Mouse (Mus musculus) testis, adult 2 months (tissue): ENCODE data around the gene Epn1. TPM values are rescaled to one million over a fixed set of nuclear protein-coding genes. Genes with fewer than 3 reads are reported as not detected.

Experiments
- H3K27ac ChIP-seq: fragments of 200-500 bp; 2 replicates; pipeline ENCODE4 v1.5.1; 2012; ENCODE audit warnings: low read depth, low read length; ENCODE audit not compliant: control insufficient read depth, insufficient read depth
- H3K27me3 ChIP-seq: fragments of 200-500 bp; 2 replicates; pipeline ENCODE4 v1.6.1; 2012; ENCODE audit warnings: mild to moderate bottlenecking, low read length, moderate library complexity; ENCODE audit not compliant: control insufficient read depth, insufficient read depth
- H3K36me3 ChIP-seq: fragments of 200-500 bp; 2 replicates; pipeline ENCODE4 v1.6.1; 2012; ENCODE audit warnings: mild to moderate bottlenecking, low read length; ENCODE audit not compliant: control insufficient read depth, insufficient read depth
- H3K4me1 ChIP-seq: fragments of 200-500 bp; 2 replicates; pipeline ENCODE4 v1.6.1; 2012; ENCODE audit warnings: low read length; ENCODE audit not compliant: control insufficient read depth, insufficient read depth
- H3K4me3 ChIP-seq: fragments of 200-500 bp; 2 replicates; pipeline ENCODE4 v1.5.1; 2012; ENCODE audit warnings: low read depth, mild to moderate bottlenecking, low read length, moderate library complexity, mixed read lengths; ENCODE audit not compliant: control insufficient read depth
- CTCF ChIP-seq: fragments of 200-500 bp; IDR thresholded peaks from 2 replicates; pipeline ENCODE4 v1.5.1; 2012; ENCODE audit warnings: low read depth, mild to moderate bottlenecking, inconsistent platforms, low read length, moderate library complexity; ENCODE audit not compliant: control insufficient read depth, insufficient read depth, insufficient replicate concordance
- POLR2A ChIP-seq: fragments of 200-500 bp; IDR thresholded peaks from 2 replicates; pipeline ENCODE4 v1.6.1; 2012; ENCODE audit warnings: low read depth, mild to moderate bottlenecking, inconsistent platforms, low read length, moderate library complexity; ENCODE audit not compliant: control insufficient read depth
- polyA plus RNA-seq: library from polyadenylated mRNA; depleted of rRNA; stranded (reverse); fragments of >200 nt; gene quantifications from 2 replicates; pipeline ENCODE4 v1.2.3, GENCODE M21; 2012; rRNA removed

Gene Epn1
- polyA plus RNA-seq, 1 experiment, result 91.7 TPM

DNA sequence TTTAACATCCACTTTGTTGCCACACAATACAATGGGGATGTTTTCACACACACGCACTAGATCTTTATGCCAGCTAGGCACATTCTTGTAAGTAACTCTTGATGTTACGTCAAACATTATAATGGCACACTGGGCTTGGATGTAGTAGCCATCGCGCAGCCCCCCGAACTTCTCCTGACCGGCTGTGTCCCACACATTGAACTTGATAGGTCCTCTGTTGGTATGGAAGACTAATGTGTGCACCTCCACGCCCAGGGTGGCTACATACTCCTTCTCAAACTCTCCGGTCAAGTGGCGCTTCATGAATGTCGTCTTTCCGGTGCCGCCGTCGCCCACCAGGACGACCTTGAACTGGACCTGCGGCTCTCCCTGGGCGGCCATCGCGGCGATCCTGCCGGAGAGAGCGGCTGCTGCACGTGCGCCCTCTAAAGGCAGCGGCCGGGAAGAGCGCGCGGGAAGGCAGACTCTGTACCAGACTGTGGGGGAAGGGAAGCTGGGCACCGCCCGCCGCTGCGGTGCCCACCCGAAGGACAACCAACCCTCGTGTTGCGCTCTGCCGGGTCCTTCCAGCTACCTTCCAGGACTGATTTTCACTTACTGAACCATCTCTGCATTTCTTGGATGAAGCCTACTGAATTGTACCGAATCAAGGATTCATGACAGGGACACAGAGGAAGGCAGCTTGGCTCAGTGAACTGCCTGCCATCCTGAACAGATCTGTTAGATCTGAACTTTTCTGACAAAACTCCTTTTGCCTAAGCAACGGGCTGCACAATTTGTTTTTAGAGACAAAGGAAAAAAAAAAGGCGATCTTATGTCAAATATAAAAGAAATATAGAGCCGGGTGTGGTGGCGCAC lies 45.7 kb downstream of the Epn1 start, which contains the start of gene Rasl2-9:
Gene Rasl2-9, minus strand, starts transcription at position 402 of the 858 bp plus-strand sequence.
- Histone ChIP-seq H3K4me3 (peak within 1 kb of the TSS; percentile 94), H3K4me1 (peaks cover 7% of the 10 kb centered on the region), H3K27ac (peak within 1 kb of the TSS; percentile 75), H3K36me3 (no peaks in the 10 kb centered on the region), H3K27me3 (no peaks in the 10 kb centered on the region)
- peak; percentile 52; the same call in 1 of the 2 replicates for TF ChIP-seq POLR2A
- TF ChIP-seq CTCF, result peak; percentile 68

Other genes with a start within 250 kb of the Epn1 start
- gene Shisa7, start 235.5 kb upstream of the Epn1 start, polyA plus RNA-seq, result 21.8 and 24.8 TPM in 2 replicates
- 4.9 and 6.5 TPM in 2 replicates for gene Isoc2b, start 210.0 kb upstream of the Epn1 start, polyA plus RNA-seq
- 20.2 and 20.9 TPM in 2 replicates for gene Isoc2a, start 203.1 kb upstream of the Epn1 start, polyA plus RNA-seq
- gene Gm36210, start 173.7 kb upstream of the Epn1 start, polyA plus RNA-seq, result 0.65 and 0.79 TPM in 2 replicates
- gene Zfp628, start 165.0 kb upstream of the Epn1 start, polyA plus RNA-seq, result 8.8 and 10.5 TPM in 2 replicates
- gene Nat14, start 158.2 kb upstream of the Epn1 start, polyA plus RNA-seq, result 3.7 and 4.8 TPM in 2 replicates
- 0.94 and 1.9 TPM in 2 replicates for gene Ssc5d, start 154.4 kb upstream of the Epn1 start, polyA plus RNA-seq
- 0.04 and 0.17 TPM in 2 replicates for gene Sbk2, start 115.8 kb upstream of the Epn1 start, polyA plus RNA-seq
- gene Sbk3, start 109.1 kb upstream of the Epn1 start, polyA plus RNA-seq, result 0.23 and 0.27 TPM in 2 replicates
- gene Zfp579, start 84.1 kb upstream of the Epn1 start, polyA plus RNA-seq, result 7.6 and 9.1 TPM in 2 replicates
- gene Zfp524, start 65.8 kb upstream of the Epn1 start, polyA plus RNA-seq, result 11.2 and 12.5 TPM in 2 replicates
- gene Fiz1, start 65.5 kb upstream of the Epn1 start, polyA plus RNA-seq, result 36.1 and 37.2 TPM in 2 replicates
- gene Gm44973, start 64.7 kb upstream of the Epn1 start, polyA plus RNA-seq, result not detected in 2 replicates
- gene Zfp865, start 59.9 kb upstream of the Epn1 start, polyA plus RNA-seq, result 18.3 and 18.7 TPM in 2 replicates
- 7.9 and 9.2 TPM in 2 replicates for gene Ccdc106, start 59.7 kb upstream of the Epn1 start, polyA plus RNA-seq
- gene 4632433K11Rik, start 46.1 kb upstream of the Epn1 start, polyA plus RNA-seq, result not detected in 2 replicates
- 4.3 and 5.2 TPM in 2 replicates for gene Zfp784, start 41.8 kb upstream of the Epn1 start, polyA plus RNA-seq
- 9.4 and 11.1 TPM in 2 replicates for gene Zfp580, start 28.7 kb upstream of the Epn1 start, polyA plus RNA-seq
- gene U2af2, start 18.1 kb upstream of the Epn1 start, polyA plus RNA-seq, result 85.7 and 88.5 TPM in 2 replicates
- gene Rfpl4, start 36.7 kb downstream of the Epn1 start, polyA plus RNA-seq, result 0.07 TPM in 1 of 2 replicates, not detected in the other
- 142 and 148 TPM in 2 replicates for gene Rasl2-9, start 45.7 kb downstream of the Epn1 start, polyA plus RNA-seq
- not detected in 2 replicates for gene Vmn1r55, start 69.4 kb downstream of the Epn1 start, polyA plus RNA-seq
- gene Vmn1r56, start 116.5 kb downstream of the Epn1 start, polyA plus RNA-seq, result not detected in 2 replicates
- gene Vmn1r57, start 138.3 kb downstream of the Epn1 start, polyA plus RNA-seq, result not detected in 2 replicates